Mouse (Mus musculus) forebrain, embryonic 10.5 days (tissue): ENCODE data around the gene Fgfr2. TPM values are rescaled to one million over a fixed set of nuclear protein-coding genes. Genes with fewer than 3 reads are reported as not detected.

ENCODE experiments used
- DNase-seq: peaks from one replicate; pipeline ENCODE4 v3.0.0-alpha.2; 2017; ENCODE audit warnings: low spot score; ENCODE audit errors: extremely low spot score
- H3K27ac ChIP-seq: fragments of 300-500 bp; sonication (generic); 2 replicates; pipeline ENCODE4 v1.5.1; 2016; ENCODE audit warnings: mild to moderate bottlenecking
- H3K27me3 ChIP-seq: fragments of 300-500 bp; sonication (generic); 2 replicates; pipeline ENCODE4 v1.6.1; 2016; ENCODE audit warnings: mild to moderate bottlenecking; ENCODE audit not compliant: poor library complexity, severe bottlenecking
- H3K36me3 ChIP-seq: fragments of 300-500 bp; sonication (generic); replicated peaks from 2 replicates; pipeline ENCODE4 v1.6.1; 2016; ENCODE audit warnings: mild to moderate bottlenecking, moderate library complexity
- H3K4me1 ChIP-seq: fragments of 300-500 bp; sonication (generic); 2 replicates; pipeline ENCODE4 v1.6.1; 2016
- H3K4me3 ChIP-seq: fragments of 300-500 bp; sonication (generic); 2 replicates; pipeline ENCODE4 v1.5.1; 2016; ENCODE audit warnings: mild to moderate bottlenecking, moderate library complexity
- H3K9me3 ChIP-seq: fragments of 300-500 bp; sonication (generic); 2 replicates; pipeline ENCODE4 v1.6.1; 2016; ENCODE audit warnings: mild to moderate bottlenecking, moderate library complexity
- WGBS: fragments of 180-500 bp; shearing (Covaris S2); methylation state at CpG from one replicate; pipeline ENCODE4 v1.1.7; 2016; 5-methylcytosine and 5-hydroxymethylcytosine counted together
- polyA plus RNA-seq: library from polyadenylated mRNA; unstranded; fragments of >200 nt; fragmentation: Nextera tagmentation; extraction: Ambion mirVana; gene quantifications from 2 replicates; pipeline ENCODE4 v1.2.1, GENCODE M21; 2016

The Fgfr2 gene
- polyA plus RNA-seq, 1 experiment from 2014 or later = 55.7 TPM

GRCm38 (mm10) chr7:132402377-132403084 lies 720.6 kb downstream of the Fgfr2 start:
- 92% methylated on average over 10 of the region's 10 CpGs for WGBS
- Histone ChIP-seq H3K27me3 (no peaks in the 10 kb centered on the region; the same call in 1 of the 2 replicates), H3K36me3 (no peaks in the 10 kb centered on the region), H3K4me1 (peaks cover 28% of the 10 kb centered on the region), H3K27ac (no peak overlapping the region), H3K4me3 (no peak overlapping the region), H3K9me3 (no peaks in the 10 kb centered on the region)
- no peak for DNase-seq

GRCm38 (mm10) chr7:132398487-132398886 lies 724.7 kb downstream of the Fgfr2 start:
- Histone ChIP-seq H3K36me3 (no peaks in the 10 kb centered on the region), H3K27ac (no peak overlapping the region), H3K4me1 (peaks cover 16% of the 10 kb centered on the region), H3K9me3 (no peaks in the 10 kb centered on the region), H3K4me3 (no peak overlapping the region), H3K27me3 (no peaks in the 10 kb centered on the region)
- DNase-seq = no peak
- WGBS = 92% methylated on average over 3 of the region's 3 CpGs

GRCm38 (mm10) chr7:132396661-132397322 lies 726.4 kb downstream of the Fgfr2 start:
- 83% methylated on average over 7 of the region's 7 CpGs for WGBS
- peak overlapping the region; percentile 13; the same call in 1 of the 2 replicates for H3K27ac ChIP-seq
- DNase-seq = no peak
- no peak overlapping the region for H3K4me3 ChIP-seq
- H3K9me3 ChIP-seq = no peaks in the 10 kb centered on the region
- H3K4me1 ChIP-seq = peaks cover 10% of the 10 kb centered on the region
- no peaks in the 10 kb centered on the region for H3K27me3 ChIP-seq
- H3K36me3 ChIP-seq = no peaks in the 10 kb centered on the region

GRCm38 (mm10) chr7:132393582-132394175 lies 729.5 kb downstream of the Fgfr2 start:
- H3K4me1 ChIP-seq = peaks cover 14% of the 10 kb centered on the region
- no peaks in the 10 kb centered on the region for H3K27me3 ChIP-seq
- no peaks in the 10 kb centered on the region for H3K36me3 ChIP-seq
- no peak for DNase-seq
- no peaks in the 10 kb centered on the region for H3K9me3 ChIP-seq
- H3K4me3 ChIP-seq = no peak overlapping the region
- H3K27ac ChIP-seq = no peak overlapping the region

GRCm38 (mm10) chr7:132393014-132393406 lies 730.1 kb downstream of the Fgfr2 start:
- Histone ChIP-seq H3K4me1 (peaks cover 14% of the 10 kb centered on the region), H3K9me3 (no peaks in the 10 kb centered on the region), H3K27me3 (no peaks in the 10 kb centered on the region), H3K4me3 (no peak overlapping the region), H3K27ac (no peak overlapping the region), H3K36me3 (no peaks in the 10 kb centered on the region)
- no peak for DNase-seq
- 89% methylated on average over 5 of the region's 5 CpGs for WGBS

- H3K4me1 ChIP-seq = peaks cover 14% of the 10 kb centered on the region
- no peaks in the 10 kb centered on the region for H3K36me3 ChIP-seq
- H3K27me3 ChIP-seq = no peaks in the 10 kb centered on the region
- H3K4me3 ChIP-seq = no peak overlapping the region
- no peaks in the 10 kb centered on the region for H3K9me3 ChIP-seq
- DNase-seq = no peak
- H3K27ac ChIP-seq = no peak overlapping the region
- 79% methylated on average over 13 of the region's 13 CpGs for WGBS
Measured at GRCm38 (mm10) chr7:132392233-132393013, 730.7 kb downstream of the Fgfr2 start.

- Histone ChIP-seq H3K4me1 (peaks cover 23% of the 10 kb centered on the region), H3K27me3 (peaks cover 11% of the 10 kb centered on the region; the same call in 1 of the 2 replicates), H3K9me3 (no peaks in the 10 kb centered on the region), H3K4me3 (no peak overlapping the region), H3K36me3 (no peaks in the 10 kb centered on the region), H3K27ac (no peak overlapping the region)
- no peak for DNase-seq
- 76% methylated on average over 7 of the region's 7 CpGs for WGBS
Measured at GRCm38 (mm10) chr7:132389473-132389872, 733.7 kb downstream of the Fgfr2 start.

- WGBS = 90% methylated on average over 5 of the region's 5 CpGs
- no peak for DNase-seq
- peaks cover 18% of the 10 kb centered on the region for H3K27me3 ChIP-seq
- no peaks in the 10 kb centered on the region for H3K36me3 ChIP-seq
- peaks cover 29% of the 10 kb centered on the region for H3K4me1 ChIP-seq
- H3K27ac ChIP-seq = no peak overlapping the region
- no peak overlapping the region for H3K4me3 ChIP-seq
- H3K9me3 ChIP-seq = no peaks in the 10 kb centered on the region
Measured at GRCm38 (mm10) chr7:132387507-132387906, 735.6 kb downstream of the Fgfr2 start.

GRCm38 (mm10) chr7:132386316-132386715 lies 736.8 kb downstream of the Fgfr2 start:
- DNase-seq = no peak
- Histone ChIP-seq H3K36me3 (no peaks in the 10 kb centered on the region), H3K27me3 (peaks cover 18% of the 10 kb centered on the region), H3K9me3 (no peaks in the 10 kb centered on the region), H3K4me1 (peaks cover 29% of the 10 kb centered on the region), H3K27ac (peak overlapping the region; percentile 72; the same call in 1 of the 2 replicates), H3K4me3 (no peak overlapping the region)
- WGBS = 46% methylated on average over 8 of the region's 8 CpGs

- Histone ChIP-seq H3K4me3 (no peak overlapping the region), H3K4me1 (peaks cover 29% of the 10 kb centered on the region), H3K27ac (peak overlapping the region; percentile 72), H3K27me3 (peaks cover 18% of the 10 kb centered on the region), H3K36me3 (no peaks in the 10 kb centered on the region), H3K9me3 (no peaks in the 10 kb centered on the region)
- no peak for DNase-seq
- WGBS = 23% methylated on average over 7 of the region's 7 CpGs
Measured at GRCm38 (mm10) chr7:132385456-132386130, 737.6 kb downstream of the Fgfr2 start.

GRCm38 (mm10) chr7:132384736-132385455 lies 738.3 kb downstream of the Fgfr2 start:
- DNase-seq = no peak
- no peak overlapping the region for H3K4me3 ChIP-seq
- 42% methylated on average over 8 of the region's 8 CpGs for WGBS
- no peaks in the 10 kb centered on the region for H3K36me3 ChIP-seq
- H3K4me1 ChIP-seq = peaks cover 29% of the 10 kb centered on the region
- H3K27ac ChIP-seq = peak overlapping the region; percentile 72; the same call in 1 of the 2 replicates
- H3K9me3 ChIP-seq = no peaks in the 10 kb centered on the region
- peaks cover 18% of the 10 kb centered on the region for H3K27me3 ChIP-seq
